ENCODE assay signal across 23 mouse cellular contexts in genomic region chr1:125039572-125040326, GRCm38 (mm10).
A peak's percentile ranks its signal among the peaks of the same experiment; 100 is the strongest.
DNase-seq lines count a peak whose midpoint lies in the region; ATAC-seq lines count a peak whose summit lies in the region.
"Had no signal": no experiment of that assay in that cellular context is flagged by ENCODE, and none has a peak within 500 bp of the region (broad histone marks: within the 10 kb centered on the region; RNA-seq: fewer than 3 reads in every experiment).

No protein-coding gene starts in this region.

- intact Hi-C loops in heart, postnatal 10 days (cut with DNase I), result no loop called here

- DNase-seq in heart, postnatal 10 days, result peak; percentile 3 to 12
- DNase-seq in heart, embryonic 10.5 days (ENCODE audit: low spot score), result no peak
- DNase-seq in limb, embryonic 10.5 days (ENCODE audit: low spot score), result no peak
- DNase-seq in midbrain, embryonic 11.5 days (ENCODE audit: low spot score, missing footprints), result no peak
- DNase-seq in spleen, postnatal 36 days (ENCODE audit: low spot score in 2 of 2), result no peak
- DNase-seq in forebrain, embryonic 11.5 days (ENCODE audit: low spot score), result no peak
- DNase-seq: adrenal gland, postnatal 25 days; cerebellum, adult 9-10 months; forebrain, postnatal 0 days; gastrocnemius, postnatal 25 days; heart, adult 18-20 months; kidney, adult 18-20 months; kidney, postnatal 36 days; layer of hippocampus, postnatal 36 days; thymus, postnatal 36 days had no signal

- H3K27me3 ChIP-seq in heart, embryonic 10.5 days (ENCODE audit: insufficient read depth, poor library complexity, severe bottlenecking), result no peaks in the 10 kb centered on the region
- H3K27me3 ChIP-seq in limb, embryonic 13.5 days, result no peaks in the 10 kb centered on the region
- no peaks in the 10 kb centered on the region for H3K27me3 ChIP-seq in limb, embryonic 10.5 days (ENCODE audit: low read depth, poor library complexity, severe bottlenecking)
- no peaks in the 10 kb centered on the region for H3K27me3 ChIP-seq in midbrain, embryonic 15.5 days (replicated peaks)
- no peaks in the 10 kb centered on the region for H3K27me3 ChIP-seq in midbrain, embryonic 11.5 days (ENCODE audit: control insufficient read depth, insufficient read depth, low read length)
- H3K27me3 ChIP-seq in forebrain, embryonic 11.5 days (ENCODE audit: control insufficient read depth, insufficient read depth, low read length), result no peaks in the 10 kb centered on the region
- H3K27me3 ChIP-seq: heart, embryonic 15.5 days; hindbrain, embryonic 15.5 days; limb, embryonic 15.5 days; midbrain, embryonic 12.5 days had no signal

- WGBS in heart, embryonic 10.5 days, result 49% methylated on average over 4 of the region's 4 CpGs
- WGBS in limb, embryonic 13.5 days, result 60% methylated on average over 4 of the region's 4 CpGs
- WGBS in limb, embryonic 10.5 days, result 65% methylated on average over 4 of the region's 4 CpGs
- 68% methylated on average over 4 of the region's 4 CpGs for WGBS in midbrain, embryonic 15.5 days
- WGBS in midbrain, embryonic 11.5 days, result 69% methylated on average over 4 of the region's 4 CpGs
- WGBS in forebrain, embryonic 11.5 days, result 65% methylated on average over 4 of the region's 4 CpGs

- no peaks in the 10 kb centered on the region for H3K36me3 ChIP-seq in heart, embryonic 10.5 days
- no peaks in the 10 kb centered on the region for H3K36me3 ChIP-seq in limb, embryonic 13.5 days
- H3K36me3 ChIP-seq in limb, embryonic 10.5 days, result no peaks in the 10 kb centered on the region
- H3K36me3 ChIP-seq in midbrain, embryonic 15.5 days (replicated peaks), result no peaks in the 10 kb centered on the region
- no peaks in the 10 kb centered on the region for H3K36me3 ChIP-seq in midbrain, embryonic 11.5 days (ENCODE audit: control insufficient read depth, insufficient read depth, low read length)
- no peaks in the 10 kb centered on the region for H3K36me3 ChIP-seq in forebrain, embryonic 11.5 days (ENCODE audit: control insufficient read depth, insufficient read depth, low read length)
- H3K36me3 ChIP-seq: forebrain, embryonic 10.5 days; heart, embryonic 15.5 days; hindbrain, embryonic 15.5 days; limb, embryonic 15.5 days; midbrain, embryonic 12.5 days had no signal

- H3K4me1 ChIP-seq in heart, embryonic 10.5 days, result no peaks in the 10 kb centered on the region
- no peaks in the 10 kb centered on the region for H3K4me1 ChIP-seq in limb, embryonic 13.5 days
- no peaks in the 10 kb centered on the region for H3K4me1 ChIP-seq in limb, embryonic 10.5 days
- no peaks in the 10 kb centered on the region for H3K4me1 ChIP-seq in midbrain, embryonic 15.5 days
- no peaks in the 10 kb centered on the region for H3K4me1 ChIP-seq in midbrain, embryonic 11.5 days (ENCODE audit: control insufficient read depth, insufficient read depth, low read length)
- no peaks in the 10 kb centered on the region for H3K4me1 ChIP-seq in forebrain, embryonic 11.5 days (replicated peaks; ENCODE audit: control insufficient read depth, insufficient read depth, low read length)
- H3K4me1 ChIP-seq: forebrain, embryonic 10.5 days; heart, embryonic 15.5 days; hindbrain, embryonic 15.5 days; limb, embryonic 15.5 days; midbrain, embryonic 12.5 days had no signal

- peak; percentile 64; the same call in 1 of the 2 replicates for ATAC-seq in limb, embryonic 13.5 days (ENCODE audit: low FRiP score, low read depth)
- ATAC-seq in midbrain, embryonic 15.5 days (replicated peaks), result 0 out of 2 replicates have a peak, but pooled peaks have one; percentile 27
- no peak for ATAC-seq in midbrain, embryonic 11.5 days (ENCODE audit: low FRiP score)
- no peak for ATAC-seq in forebrain, embryonic 11.5 days (replicated peaks; ENCODE audit: low FRiP score)
- ATAC-seq: forebrain, postnatal 0 days had no signal

- H3K27ac ChIP-seq in heart, embryonic 10.5 days, result no peak overlapping the region
- no peak overlapping the region for H3K27ac ChIP-seq in limb, embryonic 13.5 days
- no peak overlapping the region for H3K27ac ChIP-seq in limb, embryonic 10.5 days
- no peak overlapping the region for H3K27ac ChIP-seq in midbrain, embryonic 15.5 days
- no peak overlapping the region for H3K27ac ChIP-seq in midbrain, embryonic 11.5 days (ENCODE audit: low read depth, low read length)
- no peak overlapping the region for H3K27ac ChIP-seq in forebrain, embryonic 11.5 days (ENCODE audit: low read depth, low read length)
- H3K27ac ChIP-seq: forebrain, embryonic 10.5 days; heart, embryonic 15.5 days; hindbrain, embryonic 15.5 days; limb, embryonic 15.5 days; liver, embryonic 14.5 days; midbrain, embryonic 12.5 days had no signal

- H3K9me3 ChIP-seq in heart, embryonic 10.5 days, result peaks cover 2% of the 10 kb centered on the region; the same call in 1 of the 2 replicates
- no peaks in the 10 kb centered on the region for H3K9me3 ChIP-seq in limb, embryonic 13.5 days
- no peaks in the 10 kb centered on the region for H3K9me3 ChIP-seq in limb, embryonic 10.5 days (replicated peaks)
- H3K9me3 ChIP-seq in midbrain, embryonic 15.5 days, result no peaks in the 10 kb centered on the region
- H3K9me3 ChIP-seq in midbrain, embryonic 11.5 days (ENCODE audit: control insufficient read depth, low read length), result no peaks in the 10 kb centered on the region
- no peaks in the 10 kb centered on the region for H3K9me3 ChIP-seq in forebrain, embryonic 11.5 days (ENCODE audit: control insufficient read depth, low read length)
- H3K9me3 ChIP-seq: forebrain, embryonic 10.5 days; hindbrain, embryonic 15.5 days; limb, embryonic 15.5 days; midbrain, embryonic 12.5 days had no signal

- H3K9ac ChIP-seq in limb, embryonic 13.5 days, result no peak overlapping the region
- no peak overlapping the region for H3K9ac ChIP-seq in midbrain, embryonic 15.5 days
- no peak overlapping the region for H3K9ac ChIP-seq in midbrain, embryonic 11.5 days (ENCODE audit: low read length)
- no peak overlapping the region for H3K9ac ChIP-seq in forebrain, embryonic 11.5 days (ENCODE audit: low read length)
- H3K9ac ChIP-seq: forebrain, postnatal 0 days; heart, embryonic 15.5 days; hindbrain, embryonic 15.5 days; limb, embryonic 15.5 days; liver, embryonic 14.5 days; midbrain, embryonic 12.5 days had no signal

- no peak overlapping the region for H3K4me2 ChIP-seq in limb, embryonic 13.5 days (replicated peaks)
- no peak overlapping the region for H3K4me2 ChIP-seq in midbrain, embryonic 15.5 days
- H3K4me2 ChIP-seq in midbrain, embryonic 11.5 days, result no peak overlapping the region
- no peak overlapping the region for H3K4me2 ChIP-seq in forebrain, embryonic 11.5 days (ENCODE audit: low read depth, low read length, severe bottlenecking)
- H3K4me2 ChIP-seq: heart, embryonic 15.5 days; hindbrain, embryonic 15.5 days; limb, embryonic 15.5 days; midbrain, embryonic 12.5 days had no signal

- no peak overlapping the region for H3K4me3 ChIP-seq in heart, embryonic 10.5 days
- no peak overlapping the region for H3K4me3 ChIP-seq in limb, embryonic 13.5 days
- H3K4me3 ChIP-seq in limb, embryonic 10.5 days, result no peak overlapping the region
- H3K4me3 ChIP-seq in midbrain, embryonic 15.5 days, result no peak overlapping the region
- H3K4me3 ChIP-seq in midbrain, embryonic 11.5 days (ENCODE audit: low read depth, low read length), result no peak overlapping the region
- H3K4me3 ChIP-seq in forebrain, embryonic 11.5 days (ENCODE audit: low read depth, low read length), result no peak overlapping the region
- H3K4me3 ChIP-seq: forebrain, embryonic 10.5 days; heart, embryonic 15.5 days; hindbrain, embryonic 15.5 days; limb, embryonic 15.5 days; midbrain, embryonic 12.5 days had no signal

Comparison
In these comparisons a context has a peak if more than half of its experiments do, and no peak if none do; other contexts are left out.
1. DNase-seq: peak in heart, postnatal 10 days (2 of 2); none in heart, embryonic 10.5 days (single experiment), limb, embryonic 10.5 days (single experiment), midbrain, embryonic 11.5 days (single experiment), spleen, postnatal 36 days (0 of 2) and forebrain, embryonic 11.5 days (single experiment).
2. ATAC-seq: peak in limb, embryonic 13.5 days (single experiment) and midbrain, embryonic 15.5 days (single experiment); none in midbrain, embryonic 11.5 days (single experiment) and forebrain, embryonic 11.5 days (single experiment).